Mouse (Mus musculus) retina, embryonic 14.5 days (tissue): ENCODE results near the gene Rpain.

Source experiments
- DNase-seq: peaks from one replicate; pipeline ENCODE4 v3.0.0-alpha.2; 2015; ENCODE audit warnings: low spot score

Gene Rpain

DNA sequence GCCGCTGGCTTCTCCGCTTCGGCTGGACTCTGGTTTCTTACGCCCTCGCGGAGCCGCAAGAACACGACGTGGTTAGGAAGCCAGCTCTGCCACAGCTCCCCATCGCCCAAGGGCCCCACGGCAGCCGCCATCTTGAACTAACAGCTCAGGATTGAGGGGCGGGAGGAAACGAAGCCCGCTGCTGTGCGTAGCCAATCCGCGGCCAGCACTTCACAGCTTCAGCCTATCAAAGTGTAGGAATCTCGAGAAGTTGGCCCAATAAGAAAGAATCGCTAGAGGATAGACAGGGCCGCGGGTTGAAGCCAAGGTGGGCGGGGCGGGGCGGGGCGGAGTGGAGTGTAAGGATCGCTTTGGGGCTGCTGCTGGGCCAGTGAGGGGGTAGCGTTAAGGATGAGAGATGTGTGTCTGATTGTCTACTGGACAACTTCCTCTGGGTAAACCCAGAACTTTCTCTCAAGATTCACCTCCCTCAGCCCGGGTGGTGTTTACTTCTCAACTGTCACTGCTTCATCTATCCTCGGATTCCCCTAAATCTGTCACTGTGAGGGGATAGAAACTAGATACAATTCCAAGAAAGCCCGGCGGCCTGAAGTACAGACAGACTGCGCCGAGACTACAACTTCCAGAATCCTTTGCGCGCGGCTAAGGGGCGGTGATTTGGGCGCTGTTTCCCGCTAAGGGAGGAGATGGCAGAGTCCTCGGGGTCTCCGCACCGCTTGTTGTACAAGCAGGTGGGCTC lies at the start of gene Rpain, which contains the start of gene Nup88:
Gene Rpain, plus strand, starts transcription at position 393 of the 739 bp plus-strand sequence.
Gene Nup88, minus strand, starts transcription at position 153 of the 739 bp plus-strand sequence.
- peak; percentile 97 for DNase-seq

GRCm38 (mm10) chr11:70931461-70931860 lies 38.6 kb upstream of the Rpain start:
- DNase-seq: no peak

DNA sequence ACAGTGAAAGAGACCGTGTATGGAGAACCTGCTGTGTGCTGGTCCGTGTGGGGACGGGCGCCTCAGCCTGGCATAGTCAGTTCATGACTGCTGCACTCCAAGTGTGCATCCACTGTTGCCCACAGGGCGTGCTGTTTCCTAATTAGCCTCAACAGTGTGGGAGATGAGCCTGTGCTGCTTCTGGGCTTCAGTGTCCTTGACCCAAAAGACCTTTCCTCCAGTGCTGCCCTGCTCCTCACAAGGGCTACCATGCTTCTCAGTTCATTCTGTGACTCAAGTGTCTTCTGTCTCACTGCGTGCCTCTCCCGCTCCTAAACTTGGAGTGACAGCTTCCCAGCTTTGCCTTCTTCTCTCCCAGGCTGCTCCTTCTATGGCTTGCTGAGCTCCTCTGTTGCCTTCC lies 34.7 kb upstream of the Rpain start:
- DNase-seq: peak; percentile 5

- DNase-seq: no peak
These were observed 27.4 kb upstream of the Rpain start for GRCm38 (mm10) chr11:70942596-70942995.

- no peak for DNase-seq
These were observed 26.4 kb upstream of the Rpain start for GRCm38 (mm10) chr11:70943651-70944050.

GRCm38 (mm10) chr11:70944935-70945817 lies 24.8 kb upstream of the Rpain start:
- no peak for DNase-seq

- no peak for DNase-seq
These were observed 15.3 kb upstream of the Rpain start for GRCm38 (mm10) chr11:70954711-70955110.

DNA sequence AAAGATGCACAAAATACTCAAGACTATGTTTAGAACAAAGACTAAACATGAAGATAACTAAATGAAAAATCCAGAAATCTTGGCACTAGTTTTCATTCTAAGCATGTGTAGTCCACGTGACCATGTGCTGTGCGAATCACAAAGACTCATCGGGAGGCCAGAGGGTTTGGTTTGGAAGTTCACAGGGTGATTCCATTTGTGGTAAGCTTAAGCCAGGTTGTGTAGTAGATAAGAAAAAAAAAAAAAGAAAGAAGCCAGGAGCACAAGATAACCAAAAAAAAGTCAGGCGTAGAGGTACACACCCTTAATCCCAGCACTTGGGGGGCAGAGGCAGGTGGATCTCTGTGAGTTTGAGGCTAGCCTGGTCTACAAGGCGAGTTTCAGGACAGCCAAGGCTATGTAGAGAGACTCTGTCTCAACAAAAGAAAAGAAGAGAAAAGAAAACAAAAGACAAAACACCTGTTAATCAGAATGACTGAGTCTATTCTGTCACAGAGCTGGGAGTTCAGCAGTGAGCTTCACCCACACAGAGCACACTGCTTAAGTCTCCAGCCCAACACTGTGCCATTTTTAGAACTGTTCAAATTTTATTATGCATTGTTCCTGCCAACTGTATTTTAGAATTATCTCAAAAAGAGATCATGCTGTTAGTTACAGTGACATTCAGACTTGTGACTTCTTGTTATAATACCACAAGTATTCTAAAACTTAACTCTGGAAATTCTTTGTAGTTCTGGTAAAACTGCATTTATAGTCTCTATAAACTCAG lies 9.0 kb upstream of the Rpain start:
- no peak for DNase-seq

DNA sequence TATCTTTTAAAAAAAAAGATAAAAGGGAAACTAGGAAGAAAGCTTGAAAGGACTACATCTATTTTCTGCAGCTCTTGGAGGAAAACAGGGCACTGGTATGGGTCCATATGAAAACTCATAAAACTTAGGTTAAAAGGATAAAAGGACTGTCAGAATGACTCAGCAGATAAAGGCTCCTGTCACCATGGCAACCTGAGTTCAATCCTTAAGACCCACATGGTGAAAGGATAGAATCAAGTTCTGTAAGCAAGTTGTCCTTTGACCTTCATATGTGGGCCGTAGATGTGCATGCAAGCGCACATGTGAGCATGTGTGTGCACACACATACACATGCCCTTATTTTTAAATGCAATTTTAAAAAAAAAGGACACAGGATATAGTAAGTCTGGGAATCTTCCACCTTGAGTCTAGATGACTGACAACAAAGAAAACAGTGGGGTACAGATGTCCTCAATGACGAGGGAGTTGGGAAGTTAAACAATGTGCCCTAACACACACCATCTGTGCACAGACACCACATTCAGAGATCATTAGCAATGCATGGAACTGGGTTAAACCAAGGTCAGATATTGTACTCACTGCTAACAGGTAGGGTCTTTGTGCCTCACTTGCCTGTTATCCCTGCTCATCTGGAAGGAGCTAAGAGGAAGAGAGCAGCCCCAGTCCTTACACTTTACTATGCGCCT lies 5.6 kb upstream of the Rpain start:
- peak; percentile 11 for DNase-seq

DNA sequence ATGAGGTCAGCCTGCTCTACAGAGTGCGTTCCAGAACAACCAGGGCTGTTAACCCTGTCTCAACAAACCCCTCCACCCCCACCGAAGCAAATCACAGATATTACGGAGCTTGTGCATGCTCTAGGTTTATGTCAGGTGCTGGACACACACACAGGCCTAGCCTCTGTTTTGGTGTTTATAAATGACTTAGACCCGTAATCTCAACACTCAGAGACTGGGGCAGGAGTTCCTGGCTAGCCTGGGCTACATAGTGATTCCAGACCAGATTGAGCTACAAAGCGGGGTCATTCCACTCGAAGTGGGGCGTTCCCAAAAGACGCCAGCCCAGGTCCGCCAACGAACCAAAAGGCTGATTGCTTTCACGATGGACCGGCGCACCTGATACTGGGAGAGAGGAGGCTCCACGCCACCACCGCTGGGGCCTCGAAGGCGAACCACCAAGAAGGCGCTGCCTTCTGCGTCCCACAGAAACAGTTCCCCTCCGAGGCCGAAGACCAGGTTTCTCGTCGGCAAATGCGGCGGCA lies 680 bp upstream of the Rpain start:
- no peak for DNase-seq

DNA sequence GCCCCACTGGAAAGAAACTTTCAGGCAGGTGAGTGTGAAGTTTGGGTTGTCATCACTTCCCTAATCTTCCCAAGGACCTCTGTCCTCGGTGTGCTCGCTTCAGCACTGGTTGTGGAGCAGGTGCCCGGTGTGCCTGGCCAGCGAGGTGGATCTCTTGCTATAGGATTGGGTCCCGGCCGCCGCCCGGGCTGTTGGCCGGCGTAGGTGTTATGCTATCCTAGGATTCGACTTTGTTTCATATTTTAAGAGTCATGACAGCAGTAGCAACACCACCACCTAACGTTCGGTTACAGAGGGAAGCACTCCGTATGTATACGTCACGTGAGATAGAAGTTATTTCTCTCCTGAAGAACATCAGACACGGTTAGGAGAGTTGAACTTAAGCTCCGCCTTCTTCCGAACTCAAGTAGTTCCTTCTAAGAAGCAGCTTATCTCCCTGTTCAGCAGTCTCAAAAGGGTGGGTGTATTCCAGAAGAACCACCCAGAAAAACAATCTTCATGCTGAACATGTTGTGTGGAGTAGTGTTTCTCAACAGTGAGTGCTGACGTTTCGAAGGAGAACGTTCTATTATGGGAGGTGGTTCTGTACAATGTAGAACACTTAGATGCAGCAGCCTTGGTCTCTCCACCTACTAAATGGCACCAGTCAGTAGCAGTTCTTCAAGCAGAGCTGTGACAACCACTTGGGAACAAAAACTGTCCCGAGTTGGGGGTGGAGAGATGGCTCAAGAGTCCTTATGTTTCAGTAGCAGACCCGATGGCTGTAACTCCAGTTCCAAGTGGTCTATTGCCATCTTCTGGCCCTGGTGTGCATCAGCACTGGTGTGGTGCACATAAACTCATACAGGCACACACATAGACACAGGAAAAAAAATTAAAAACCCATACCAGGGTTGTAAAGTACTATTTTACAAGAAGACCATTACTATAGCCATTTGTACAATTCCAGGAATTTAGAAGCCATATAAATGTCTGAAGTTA lies 837 bp downstream of the Rpain start:
- DNase-seq: no peak

GRCm38 (mm10) chr11:70972586-70972985 lies 2.6 kb downstream of the Rpain start:
- DNase-seq: no peak

GRCm38 (mm10) chr11:70973947-70974346 lies 3.9 kb downstream of the Rpain start:
- peak; percentile 55 for DNase-seq

- DNase-seq: no peak
These were observed 5.2 kb downstream of the Rpain start for GRCm38 (mm10) chr11:70975193-70975592.

- no peak for DNase-seq
These were observed 7.3 kb downstream of the Rpain start for GRCm38 (mm10) chr11:70977293-70977692.

GRCm38 (mm10) chr11:70980232-70980631 lies 10.2 kb downstream of the Rpain start:
- no peak for DNase-seq

GRCm38 (mm10) chr11:70980751-70981510 lies 10.9 kb downstream of the Rpain start:
- DNase-seq: no peak

DNA sequence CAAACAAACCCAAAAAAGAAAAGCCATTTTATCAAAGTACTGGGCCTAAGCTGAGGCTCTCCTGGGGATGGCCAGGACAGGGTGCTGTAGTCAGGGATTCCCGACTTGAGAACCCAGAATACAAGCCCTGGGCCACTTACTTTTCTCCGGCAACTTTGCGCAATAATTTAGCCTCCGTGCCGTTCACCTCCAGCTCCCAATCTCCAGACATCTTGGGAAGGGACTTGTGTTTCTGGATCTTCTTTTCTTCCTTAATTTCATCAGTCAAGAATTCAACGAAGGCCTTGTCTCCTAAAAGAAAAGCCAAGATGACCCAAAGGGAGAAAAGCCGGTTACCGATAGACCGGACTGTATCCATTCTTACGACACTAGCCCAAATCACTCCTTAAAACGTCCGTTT lies 12.0 kb downstream of the Rpain start:
- no peak for DNase-seq

DNA sequence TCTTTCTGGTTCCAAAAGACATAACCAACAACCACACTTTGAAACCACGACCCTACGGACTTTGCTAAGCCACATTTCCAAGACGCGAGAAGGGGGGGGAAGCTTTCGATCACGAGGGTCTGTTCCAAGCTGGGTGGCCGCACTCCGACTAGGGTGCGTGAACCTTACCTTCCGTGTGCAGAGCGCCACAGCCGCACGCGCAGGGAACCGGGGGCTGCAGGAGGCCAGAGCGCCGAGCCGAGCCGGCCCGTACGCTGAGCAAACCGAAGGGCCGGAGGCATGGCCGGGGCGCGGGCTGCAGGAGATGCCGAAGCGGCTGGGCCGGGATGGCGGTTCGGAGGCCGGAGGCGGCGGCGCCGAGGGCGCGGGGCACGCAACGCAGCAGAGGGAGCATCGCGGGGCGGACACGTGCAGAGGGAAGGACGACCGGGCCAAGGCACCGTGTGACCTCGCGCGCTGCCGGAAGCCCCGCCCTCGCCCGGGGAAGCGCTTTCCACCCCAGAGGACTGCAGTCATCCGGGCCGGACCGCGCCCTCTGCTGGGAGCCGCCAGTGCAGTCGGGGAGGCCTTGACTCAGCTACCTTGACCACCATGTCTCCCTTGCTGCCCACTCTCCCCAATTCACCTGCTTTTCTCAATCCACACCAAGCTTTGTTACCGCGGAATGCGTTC lies 12.7 kb downstream of the Rpain start, which contains the start of gene C1qbp:
Gene C1qbp, minus strand, starts transcription at position 470 of the 672 bp plus-strand sequence.
- peak; percentile 96 for DNase-seq
